Mouse (Mus musculus) spleen, postnatal 10 days (tissue): ENCODE results near the gene Ccdc186.
"Not testable (repeated sequence)": the region's sequence is repeated elsewhere in the genome, so short reads cannot be mapped to it uniquely, and the experiment has no call there.

Experiments used
- DNase-seq, 2 experiments: peaks; one replicate each; pipeline ENCODE4 v3.0.0; 2021 to 2022; ENCODE audit warnings: low spot score in 2 of 2

Gene Ccdc186

DNA sequence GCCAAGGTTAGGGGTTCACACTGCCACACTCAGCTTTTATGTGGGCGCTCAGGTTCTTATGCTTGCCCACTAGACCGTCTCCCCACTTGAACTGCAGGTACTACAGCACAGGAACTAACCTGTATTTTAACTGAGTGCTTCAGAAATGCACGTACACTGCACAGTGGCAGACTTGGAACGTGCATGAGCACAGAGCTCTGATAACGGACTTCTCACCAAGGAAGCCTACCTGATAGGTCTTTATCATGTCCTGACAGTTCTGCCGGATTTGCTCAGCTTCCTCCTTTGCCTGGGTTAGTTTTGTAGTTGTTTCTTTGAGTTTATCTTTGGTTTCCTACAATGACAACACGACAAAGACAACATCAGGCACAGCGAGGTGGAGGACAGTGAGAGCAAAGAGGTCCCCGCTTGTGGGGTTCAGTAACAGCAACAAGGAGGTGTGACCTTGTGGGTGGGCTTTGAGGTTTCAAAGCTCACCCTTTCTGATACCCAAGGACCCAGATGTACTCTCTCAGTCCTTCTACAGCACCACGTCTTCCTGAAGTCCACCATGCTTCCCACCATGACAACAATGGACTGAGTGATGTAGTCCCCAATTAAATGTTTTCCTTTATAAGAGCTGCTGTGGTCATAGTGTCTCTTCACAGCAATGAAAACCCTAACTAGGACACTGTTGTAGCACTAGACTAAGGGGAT is 20.2 kb downstream of the Ccdc186 start:
- no peak for DNase-seq

DNA sequence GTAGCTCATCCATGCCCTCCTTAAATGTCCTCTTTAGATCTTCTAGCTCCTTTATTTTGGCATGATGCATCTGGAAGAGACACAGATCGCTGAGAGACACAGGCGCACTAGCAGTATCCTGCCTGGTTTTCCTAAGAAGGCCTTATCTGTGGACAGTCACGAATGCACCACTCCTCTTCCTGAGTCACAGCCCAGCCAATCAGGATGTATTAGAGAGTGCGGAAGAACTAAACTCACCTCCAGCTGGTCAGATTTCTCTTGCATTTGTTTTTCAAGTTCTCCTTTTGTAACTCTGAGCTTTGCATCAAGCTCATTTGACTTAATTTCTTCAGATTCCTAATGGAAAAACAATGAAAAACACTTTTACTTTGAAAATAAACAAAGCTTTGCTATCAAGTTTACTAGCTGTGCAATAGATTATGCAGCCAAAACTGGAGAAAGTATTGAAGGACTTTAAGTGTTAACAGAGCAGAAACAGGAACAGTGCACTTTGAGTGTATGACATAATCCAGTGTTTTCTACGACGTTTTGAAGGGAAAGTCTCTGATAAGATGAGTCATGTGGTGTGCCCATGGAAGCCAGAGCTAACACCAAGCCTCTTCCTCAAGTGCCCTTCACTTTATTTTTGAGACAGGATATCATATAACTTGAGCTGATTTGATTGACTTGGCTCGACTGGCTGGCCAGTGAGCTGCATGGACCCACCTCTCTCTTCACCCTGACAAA is 20.9 kb downstream of the Ccdc186 start:
- no peak for DNase-seq

DNA sequence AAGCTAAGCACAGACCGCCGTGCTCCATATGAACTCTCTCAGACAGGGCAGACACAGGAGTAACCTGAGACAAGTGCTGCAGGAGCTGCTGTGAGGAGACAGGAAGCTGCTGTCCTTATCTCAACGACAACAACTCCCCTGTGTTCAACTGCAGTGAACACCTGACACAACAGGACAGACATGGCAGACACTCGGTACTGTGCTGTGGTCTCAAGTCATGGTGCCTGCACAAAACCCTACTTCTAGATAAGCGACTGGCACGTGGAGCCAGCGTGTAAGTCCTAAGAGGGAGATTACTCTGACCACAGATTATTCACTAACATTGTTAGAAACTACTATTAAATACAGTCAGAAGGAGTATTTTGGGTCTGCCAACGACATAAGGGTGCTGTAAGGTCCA is 21.8 kb downstream of the Ccdc186 start:
- no peak for DNase-seq

DNA sequence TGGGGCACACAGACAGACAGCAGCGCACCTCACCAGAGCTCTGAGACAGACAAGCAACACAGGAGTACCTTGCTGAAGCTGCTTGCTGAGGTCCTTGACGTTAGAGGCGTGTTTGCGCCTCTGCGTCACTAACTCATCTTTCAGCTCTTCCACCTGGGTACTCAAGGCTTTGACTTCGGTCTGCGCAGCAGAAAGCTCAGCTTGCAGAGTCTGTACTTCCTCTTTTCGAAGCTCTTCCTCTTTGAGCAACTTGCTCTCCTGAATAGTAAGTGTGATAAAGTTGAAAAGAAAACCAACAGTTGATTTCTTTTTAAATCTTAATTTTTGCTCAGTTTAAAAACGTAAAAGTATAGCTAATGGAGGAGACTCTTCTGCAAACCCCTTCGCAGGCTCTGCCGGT is 24.6 kb downstream of the Ccdc186 start:
- DNase-seq = peak in 1 of 2 experiments; percentile 38

DNA sequence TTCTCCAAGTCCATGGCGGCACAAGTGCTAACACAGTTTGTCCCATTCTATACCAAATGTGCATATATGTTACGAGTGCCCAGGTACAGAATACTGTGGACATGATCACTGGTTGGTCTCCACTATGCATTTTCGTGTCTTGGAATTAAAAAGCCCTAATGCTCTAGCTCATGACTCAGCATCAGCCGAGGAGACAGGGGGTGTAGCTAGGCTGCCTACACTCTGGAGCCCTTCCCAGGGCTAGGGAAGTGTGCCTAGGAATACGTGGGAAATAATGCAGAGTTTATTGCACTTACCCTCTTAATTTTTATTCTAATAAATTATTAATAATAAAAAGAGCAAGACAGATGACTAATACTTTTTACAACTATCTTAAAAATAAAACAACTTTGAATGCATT is 33.0 kb downstream of the Ccdc186 start:
- no peak for DNase-seq

DNA sequence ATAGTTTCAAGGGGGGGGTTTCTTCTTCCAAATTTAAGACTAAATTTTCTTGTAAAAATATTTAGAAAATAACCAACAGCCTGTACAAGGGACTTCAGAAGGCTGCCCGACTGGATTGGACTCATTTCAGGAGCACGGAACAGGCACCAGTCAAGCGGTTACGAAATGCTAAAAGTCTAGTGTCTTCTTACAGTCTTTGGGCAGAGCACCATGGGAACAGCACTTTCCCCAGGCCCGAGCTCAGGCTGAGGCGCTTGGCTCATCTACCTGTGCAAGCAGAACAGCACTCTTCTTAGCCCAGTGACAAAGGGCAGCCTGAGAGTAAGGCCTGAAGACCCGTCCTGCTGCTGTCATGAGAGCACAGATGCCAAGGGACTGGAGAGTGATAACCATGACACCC is 34.1 kb downstream of the Ccdc186 start:
- DNase-seq = no peak

DNA sequence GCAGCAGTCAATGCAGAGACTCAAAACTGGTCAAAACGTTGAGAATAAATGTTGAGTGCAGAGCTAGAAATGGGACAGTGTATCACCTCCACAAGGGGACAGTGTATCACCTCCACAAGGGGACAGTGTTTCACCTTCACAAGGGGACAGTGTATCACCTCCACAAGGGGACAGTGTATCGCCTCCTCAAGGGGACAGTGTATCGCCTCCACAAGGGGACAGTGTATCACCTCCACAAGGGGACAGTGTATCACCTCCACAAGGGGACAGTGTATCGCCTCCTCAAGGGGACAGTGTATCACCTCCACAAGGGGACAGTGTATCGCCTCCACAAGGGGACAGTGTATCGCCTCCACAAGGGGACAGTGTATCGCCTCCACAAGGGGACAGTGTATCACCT is 43.5 kb downstream of the Ccdc186 start:
- DNase-seq = not testable (repeated sequence)

DNA sequence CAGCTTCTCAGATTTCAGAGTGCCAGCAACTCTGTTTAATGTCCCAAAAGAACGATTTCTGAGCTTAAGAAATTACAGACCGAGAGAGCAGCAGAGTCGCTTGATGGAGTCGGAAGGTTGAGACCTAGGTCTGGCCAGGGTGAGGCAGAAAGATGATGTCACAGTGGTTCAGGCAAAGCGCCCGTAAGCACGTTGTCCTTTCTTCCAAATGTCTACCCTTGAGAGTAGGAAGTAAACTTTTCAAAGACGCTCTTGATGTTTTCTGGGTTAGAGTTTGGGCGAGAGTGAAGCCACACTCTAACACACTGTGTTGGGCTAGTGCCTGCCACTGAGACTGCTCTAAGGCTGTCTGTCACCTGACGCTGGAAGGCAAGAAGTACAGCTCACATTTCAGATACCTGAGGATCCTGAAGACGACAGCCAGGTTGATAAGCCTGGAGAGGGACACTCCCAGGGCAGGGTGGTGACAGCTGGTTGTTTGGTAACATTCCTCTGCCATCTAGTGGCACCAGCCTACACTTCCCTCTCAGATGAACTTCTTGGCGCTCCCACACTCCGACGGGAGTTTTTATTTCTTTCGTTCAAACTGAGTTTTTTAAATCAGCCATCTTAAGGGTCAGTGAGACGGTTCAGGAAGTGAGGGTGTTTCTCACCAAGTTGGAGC is 45.1 kb downstream of the Ccdc186 start:
- peak in 1 of 2 experiments; percentile 51 for DNase-seq

DNA sequence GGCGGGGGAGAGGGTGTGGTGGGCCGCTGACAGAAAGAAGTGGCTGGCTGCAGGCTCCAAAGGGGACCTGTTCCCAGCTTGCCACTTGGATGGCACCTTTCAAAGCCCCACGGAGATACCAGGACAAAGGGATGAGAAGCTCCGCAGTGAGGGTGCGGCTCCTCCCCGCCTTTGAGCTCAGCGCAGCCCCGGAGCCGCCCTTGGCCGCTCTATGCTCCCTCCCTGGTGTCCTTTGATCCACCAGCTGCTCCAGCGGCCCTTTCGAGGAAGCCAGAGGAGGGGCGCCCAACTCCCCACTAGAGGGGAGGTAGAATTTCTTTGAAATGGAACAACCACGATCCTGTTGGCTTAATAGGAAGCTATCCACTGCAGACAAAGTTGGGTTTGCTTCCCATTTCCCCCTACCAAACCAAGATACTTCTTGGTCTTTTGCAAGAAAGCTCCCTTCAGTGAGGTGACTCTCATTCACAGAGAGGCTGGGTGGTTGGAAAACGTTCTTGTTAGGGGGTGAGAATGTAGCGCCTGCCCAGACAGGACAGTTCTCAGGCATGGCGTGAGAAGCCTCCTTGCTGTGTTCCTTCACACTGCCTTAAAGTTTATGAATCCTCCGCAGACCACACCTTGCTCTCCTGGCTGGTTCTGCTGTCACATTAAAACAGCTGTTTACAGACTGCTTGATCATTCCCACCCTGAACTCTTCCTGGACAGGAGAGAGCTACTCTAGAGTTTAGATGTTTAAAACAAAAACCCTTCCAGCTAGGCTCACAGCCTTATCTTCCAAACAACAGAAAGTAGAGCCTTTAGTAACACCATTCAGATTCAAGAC is 45.9 kb downstream of the Ccdc186 start:
- no peak for DNase-seq

DNA sequence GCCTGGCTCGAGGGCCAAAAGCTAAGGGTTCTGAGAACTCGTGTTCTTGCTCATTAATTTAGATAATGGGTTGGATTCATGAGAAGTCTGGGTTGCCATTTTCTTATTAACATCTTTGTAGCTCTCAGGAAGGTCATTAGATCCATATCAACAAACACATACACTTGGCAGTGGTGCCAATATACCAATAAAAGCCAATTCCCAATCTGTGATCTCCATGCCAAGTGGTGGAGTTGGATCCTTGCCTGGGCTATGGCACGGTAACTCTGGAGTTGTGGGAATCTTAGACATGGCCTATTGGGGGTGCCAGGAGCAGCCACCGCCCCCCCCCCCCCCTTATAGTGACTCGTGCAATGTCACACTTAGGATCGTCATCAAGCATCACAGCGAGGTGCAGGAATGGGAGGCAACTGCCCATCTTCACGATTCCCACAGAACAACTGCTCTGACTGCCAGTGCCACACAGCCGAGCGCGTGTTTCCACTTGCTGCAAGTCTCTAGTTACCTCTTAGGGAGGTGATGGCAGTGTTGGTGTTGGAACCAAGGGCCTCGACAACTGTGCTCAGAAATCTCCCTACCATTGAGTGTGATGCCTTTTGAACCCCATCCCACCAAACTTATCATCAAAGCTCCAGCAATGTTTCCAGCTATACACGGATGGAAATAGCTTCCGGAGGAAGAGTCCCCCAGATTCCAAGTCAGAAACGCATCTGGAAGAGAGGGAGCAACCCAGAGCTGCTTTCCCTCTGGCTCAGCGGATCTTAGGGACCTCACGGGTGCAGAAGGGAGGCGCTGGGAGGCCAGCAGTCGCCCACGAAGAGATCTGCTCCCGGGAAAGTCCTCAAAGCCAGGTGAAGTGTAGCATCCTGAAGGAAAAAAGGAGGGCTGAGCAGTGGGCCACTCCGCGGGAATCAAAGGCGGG is 46.8 kb downstream of the Ccdc186 start:
- DNase-seq = no peak

DNA sequence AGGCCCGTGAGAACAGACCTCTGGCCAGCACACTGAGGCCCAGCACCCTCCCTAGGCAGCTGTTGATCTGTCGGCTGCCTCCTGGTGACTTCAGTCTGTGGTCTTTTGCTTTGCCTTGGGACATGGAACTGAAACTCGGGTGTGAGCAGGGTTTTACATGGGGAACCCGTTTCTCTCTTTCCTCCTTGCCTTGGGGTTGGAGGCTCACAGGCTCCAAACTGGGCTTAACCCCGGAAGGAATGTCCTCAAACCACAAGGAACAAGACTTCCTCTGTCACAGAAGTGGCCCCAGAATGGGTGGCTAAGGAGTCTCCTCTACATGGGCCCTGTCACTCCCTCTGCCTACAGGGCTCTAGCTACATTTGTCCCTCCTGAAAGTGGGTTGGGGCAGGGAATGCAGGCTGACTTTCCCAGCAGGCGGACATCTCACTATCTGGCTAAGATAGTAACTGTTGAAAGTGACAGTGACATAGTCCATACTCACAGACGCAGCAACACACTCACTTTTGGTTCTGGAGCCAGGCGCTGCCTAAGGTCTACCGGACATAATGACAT is 47.5 kb downstream of the Ccdc186 start:
- peak in 1 of 2 experiments; percentile 40 for DNase-seq

DNA sequence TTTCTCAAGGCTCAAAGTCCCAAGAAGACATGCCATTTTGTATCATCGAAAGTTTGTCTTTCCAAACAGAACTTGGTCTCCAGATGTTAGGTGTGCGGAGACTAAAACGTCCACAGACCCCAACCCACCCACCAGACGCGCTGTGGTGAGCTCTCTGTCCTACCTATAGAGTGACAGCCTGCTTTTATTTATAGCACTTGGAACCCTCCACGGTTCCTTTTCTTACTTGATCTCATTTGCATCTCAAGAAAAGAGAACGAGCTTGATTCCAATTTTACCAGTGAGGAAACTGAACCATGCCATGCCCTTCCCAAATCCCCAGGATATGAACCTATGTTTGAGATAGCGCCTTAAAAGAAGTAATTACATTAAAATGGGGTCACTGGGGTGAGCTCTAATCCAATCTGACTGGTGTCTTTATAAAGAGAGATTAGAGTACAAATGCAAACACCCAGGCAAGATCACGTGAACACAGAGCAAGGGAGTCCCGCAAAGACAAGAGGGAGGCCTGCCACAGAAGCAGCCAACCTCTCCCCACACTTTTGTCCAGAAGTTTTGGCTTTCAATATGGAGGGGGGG is 48.5 kb downstream of the Ccdc186 start:
- DNase-seq = no peak

DNA sequence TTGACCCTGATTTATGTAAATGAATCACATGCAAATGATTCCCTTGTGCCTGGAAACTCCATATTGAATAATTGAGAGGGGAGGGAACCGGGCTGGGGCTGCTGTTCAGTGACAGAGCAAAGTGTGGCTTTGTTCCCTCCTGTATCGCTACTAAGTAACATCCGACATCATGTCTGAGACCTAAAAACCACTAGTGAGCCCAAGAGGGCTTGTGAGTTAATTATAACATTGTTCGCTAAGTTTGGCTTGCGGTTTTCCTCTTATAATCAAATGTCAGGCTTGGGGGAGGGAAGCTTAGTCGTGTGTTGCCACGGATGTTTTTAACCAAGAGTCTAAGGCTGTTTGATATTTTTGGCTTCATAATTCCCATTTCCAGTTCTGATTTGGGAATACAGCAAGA is 49.8 kb downstream of the Ccdc186 start:
- DNase-seq = no peak

DNA sequence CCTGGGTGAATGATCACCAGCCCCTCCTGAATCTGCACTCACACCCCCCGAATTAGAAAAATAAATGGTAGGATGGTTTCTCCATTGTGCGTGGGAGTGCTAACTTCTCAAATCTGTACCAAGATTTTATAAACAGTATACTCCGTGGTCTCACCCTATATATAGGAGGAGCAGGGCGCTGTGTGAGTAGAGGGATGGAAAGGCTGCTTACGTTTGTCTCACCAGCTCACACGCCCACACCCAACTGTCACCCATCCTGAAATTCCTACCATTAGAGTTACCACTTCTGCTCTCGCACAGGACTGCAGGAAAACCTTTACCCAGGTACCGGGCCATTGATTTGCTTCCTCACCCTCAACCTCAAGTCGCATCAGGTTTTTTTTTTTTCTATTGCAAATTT is 53.0 kb downstream of the Ccdc186 start:
- no peak for DNase-seq

DNA sequence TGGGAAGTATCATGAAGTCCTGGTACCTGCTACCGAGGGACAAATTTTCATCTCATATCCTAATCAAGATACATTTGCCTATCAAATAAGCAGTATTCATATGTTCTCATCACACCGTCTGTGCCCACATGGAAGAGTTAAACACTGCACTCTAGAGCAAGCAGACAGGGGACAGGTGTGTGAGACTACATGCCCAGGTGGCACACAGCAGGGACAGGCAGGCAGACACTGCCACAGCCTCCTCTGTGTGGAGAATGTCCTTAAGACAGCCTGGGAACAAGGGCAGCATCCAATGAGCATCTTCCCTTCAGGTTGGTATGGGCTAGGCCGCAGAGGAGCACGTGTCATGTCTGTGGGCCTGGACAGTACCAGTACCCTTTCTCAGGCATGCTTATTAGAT is 59.3 kb downstream of the Ccdc186 start:
- DNase-seq = no peak

DNA sequence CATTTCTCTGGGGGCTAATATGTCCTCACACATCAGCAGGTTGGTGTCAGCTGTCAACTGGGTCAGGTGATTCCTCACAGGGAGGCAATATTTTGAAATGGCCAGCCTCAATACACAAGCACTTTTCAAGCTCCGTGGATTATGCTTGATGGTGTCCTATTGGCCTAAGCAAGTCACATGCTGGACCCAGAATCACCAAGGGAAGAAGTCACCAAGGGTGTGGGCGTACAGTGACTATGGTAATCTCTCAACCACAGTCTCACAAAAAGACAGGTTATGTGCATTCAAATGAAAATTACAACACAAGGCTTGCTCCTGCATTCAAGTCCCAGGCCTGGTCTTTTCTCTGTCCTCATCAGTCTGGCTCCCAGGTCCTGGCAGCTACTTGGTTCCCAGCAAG is 60.3 kb downstream of the Ccdc186 start:
- DNase-seq = no peak

DNA sequence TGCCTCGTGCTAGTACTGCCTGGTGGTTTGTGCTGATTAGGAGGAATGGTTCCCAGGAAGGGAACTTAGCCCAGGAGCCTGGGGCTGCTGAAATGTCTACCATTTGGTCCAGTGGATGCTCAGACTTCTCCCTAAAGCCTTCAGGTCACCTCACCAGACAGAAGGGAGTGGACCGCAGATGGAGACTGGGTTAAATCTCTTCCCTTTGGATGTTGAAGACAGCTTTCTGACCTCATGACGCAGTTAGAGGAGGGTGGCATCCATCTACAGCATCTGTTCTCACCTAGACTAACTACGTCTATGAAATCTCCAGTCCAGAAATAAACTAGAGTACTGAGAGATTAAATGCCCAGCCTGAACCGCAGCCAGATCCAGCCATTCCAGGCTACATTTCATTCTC is 60.9 kb downstream of the Ccdc186 start:
- no peak for DNase-seq

DNA sequence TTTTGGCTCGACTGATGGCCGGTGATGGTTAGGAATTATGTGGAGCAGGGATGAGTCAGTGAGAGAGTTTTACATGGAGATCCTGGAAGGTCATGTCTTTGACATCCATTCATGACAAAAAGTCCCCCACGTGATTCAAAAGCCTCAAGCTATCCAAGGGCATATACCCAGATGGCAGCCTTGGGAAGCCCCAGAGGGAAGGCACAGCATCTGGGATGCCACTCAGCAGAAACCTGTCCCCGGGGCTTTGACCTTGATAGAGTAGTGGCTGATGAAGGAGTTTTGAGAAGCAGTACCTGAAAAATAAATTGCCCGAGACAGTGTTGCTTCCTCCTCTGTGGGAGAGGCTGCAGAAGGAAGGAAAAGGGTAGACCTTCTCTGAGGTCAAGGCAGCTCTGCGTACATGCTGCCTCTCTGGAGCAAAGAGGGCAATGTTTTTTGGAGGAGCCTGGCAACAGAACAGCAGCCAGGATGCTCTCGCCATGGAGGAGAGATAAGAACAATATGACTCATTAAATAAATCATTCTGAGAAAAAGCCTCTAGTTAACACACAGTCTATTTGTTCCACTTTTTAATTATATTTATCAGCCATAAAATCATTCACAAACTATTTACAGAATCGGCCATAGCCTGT is 61.6 kb downstream of the Ccdc186 start:
- no peak for DNase-seq

DNA sequence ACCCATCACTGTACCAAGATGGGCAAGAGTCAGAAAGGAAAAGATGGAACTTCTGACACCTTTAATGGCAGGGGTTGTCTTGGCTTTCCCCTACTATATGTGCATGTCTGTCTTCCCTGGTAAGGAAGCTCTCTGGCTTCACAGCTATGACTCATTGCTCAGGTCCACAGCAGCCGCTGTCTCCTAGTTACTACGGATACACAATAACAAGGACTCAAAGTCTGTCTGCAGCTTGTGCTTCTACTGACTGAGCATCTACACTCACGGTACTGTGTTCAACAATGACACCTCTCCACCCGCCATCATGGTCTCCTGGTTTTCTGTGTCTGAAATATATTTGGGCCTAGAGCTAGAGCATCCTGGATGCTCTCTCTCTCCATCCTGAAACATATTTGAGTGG is 62.2 kb downstream of the Ccdc186 start:
- DNase-seq = no peak

DNA sequence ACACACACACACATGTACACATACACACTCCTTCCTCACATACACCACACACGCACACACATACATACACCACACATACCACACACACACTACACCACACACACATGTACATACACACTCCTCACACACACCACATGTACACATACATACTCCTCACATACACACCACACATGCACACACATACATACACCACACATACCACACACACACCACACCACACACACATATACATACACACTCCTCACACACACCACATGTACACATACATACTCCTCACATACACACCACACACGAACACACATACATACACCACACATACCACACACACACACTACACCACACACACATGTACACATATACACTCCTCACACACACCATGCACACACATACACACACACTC is 63.7 kb downstream of the Ccdc186 start:
- no peak for DNase-seq
